In the genomic region with DNA sequence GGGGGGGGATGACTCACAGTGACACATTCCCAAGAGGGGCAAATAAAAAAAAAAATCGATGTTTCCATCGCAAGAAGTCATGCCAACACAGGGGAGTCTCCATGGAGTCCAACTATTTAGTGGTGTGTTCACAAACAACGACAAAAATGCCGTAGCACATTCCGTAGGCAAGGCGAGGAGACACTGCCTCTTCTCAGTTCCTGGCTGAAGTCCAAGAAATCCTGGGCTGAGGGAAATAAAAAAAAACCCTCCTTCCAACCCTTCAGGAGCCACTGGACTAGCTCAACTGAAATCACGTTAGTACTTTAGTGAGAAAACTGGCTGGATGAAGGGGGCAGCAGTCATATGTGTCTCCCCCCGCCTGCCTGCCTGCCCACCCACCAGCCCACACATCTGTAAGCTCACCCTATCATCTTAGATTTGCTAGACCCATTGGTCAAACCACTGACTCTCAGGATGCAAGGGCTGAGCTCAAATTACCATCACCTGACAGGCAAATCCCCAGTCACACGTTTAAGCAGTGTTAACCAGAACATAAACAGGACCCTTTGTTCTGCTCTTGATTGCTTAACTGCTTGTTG, we compare ENCODE assay signal across 8 mouse cellular contexts. TPM values are rescaled to one million over a fixed set of nuclear protein-coding genes. Genes with fewer than 3 reads are reported as not detected.
DNase-seq lines count a peak whose midpoint lies in the region; ATAC-seq lines count a peak whose summit lies in the region.

No protein-coding gene starts in this region.

- peak; percentile 49 for DNase-seq in retina, postnatal 1 day
- DNase-seq in retina, embryonic 14.5 days (ENCODE audit: low spot score) = no peak
- DNase-seq in heart, adult 8-10 months (ENCODE audit: low spot score) = peak; percentile 73
- peak; percentile 36 to 53 for DNase-seq in kidney, adult 8-10 months
- DNase-seq in spleen, postnatal 14 days (ENCODE audit: low spot score in 2 of 2) = no peak
- no peak for DNase-seq in frontal cortex, postnatal 36 days (ENCODE audit: low spot score in 2 of 2)
- no peak for DNase-seq in frontal cortex, postnatal 25 days (ENCODE audit: low spot score in 2 of 2)

- H3K27me3 ChIP-seq in midbrain, embryonic 12.5 days = no peaks in the 10 kb centered on the region

- H3K4me2 ChIP-seq in midbrain, embryonic 12.5 days (replicated peaks) = no peak overlapping the region

- no peaks in the 10 kb centered on the region for H3K9me3 ChIP-seq in midbrain, embryonic 12.5 days

- no peak overlapping the region for H3K9ac ChIP-seq in midbrain, embryonic 12.5 days (replicated peaks)

- H3K4me1 ChIP-seq in midbrain, embryonic 12.5 days = peaks cover 27% of the 10 kb centered on the region

- 45% methylated on average over 9 of the region's 9 CpGs for WGBS in midbrain, embryonic 12.5 days

- H3K36me3 ChIP-seq in midbrain, embryonic 12.5 days = no peaks in the 10 kb centered on the region

- H3K27ac ChIP-seq in midbrain, embryonic 12.5 days (replicated peaks) = no peak overlapping the region

- no peak overlapping the region for H3K4me3 ChIP-seq in midbrain, embryonic 12.5 days

- ATAC-seq in midbrain, embryonic 12.5 days (ENCODE audit: low FRiP score, low read depth) = peak; percentile 42

RNA-seq across cellular contexts. Expression of gene St3gal6, which starts 11.8 kb away (rescaled TPM):
- total RNA-seq in heart, adult 8-10 months (2022) = 10 to 100 TPM; 38.1 to 49.1 (median 44.8) TPM
- 11.4 and 12.5 TPM in 2 replicates for polyA plus RNA-seq in midbrain, embryonic 12.5 days (2016; fragmentation: Nextera tagmentation; extraction: Ambion mirVana)

Comparison
In these comparisons a context has a peak if more than half of its experiments do, and no peak if none do; other contexts are left out.
1. DNase-seq: peak in retina, postnatal 1 day (single experiment), heart, adult 8-10 months (single experiment) and kidney, adult 8-10 months (2 of 2); none in retina, embryonic 14.5 days (single experiment), spleen, postnatal 14 days (0 of 2), frontal cortex, postnatal 36 days (0 of 2) and frontal cortex, postnatal 25 days (0 of 2).